16 mouse cellular contexts compared by ENCODE assay signal in genomic region chr7:79954890-79955289, GRCm38 (mm10). TPM values are rescaled to one million over a fixed set of nuclear protein-coding genes. Genes with fewer than 3 reads are reported as not detected.
"Had no signal": no experiment of that assay in that cellular context is flagged by ENCODE, and none has a peak within 500 bp of the region (broad histone marks: within the 10 kb centered on the region; RNA-seq: fewer than 3 reads in every experiment).

No protein-coding gene starts in this region.

- H3K27ac ChIP-seq: neural tube, embryonic 12.5 days; neural tube, embryonic 13.5 days; neural tube, embryonic 15.5 days; stomach, embryonic 15.5 days; stomach, postnatal 0 days had no signal

- DNase-seq: retina, postnatal 1 day; right cerebral cortex, postnatal 14 days; right cerebral cortex, postnatal 25 days; right cerebral cortex, postnatal 4 days; spleen, adult 18-20 months; thymus, adult 18-20 months; thymus, adult 2 months; thymus, postnatal 14 days; thymus, postnatal 25 days; thymus, postnatal 36 days had no signal

- H3K4me3 ChIP-seq: neural tube, embryonic 12.5 days; neural tube, embryonic 13.5 days; neural tube, embryonic 15.5 days; stomach, embryonic 15.5 days had no signal

- H3K36me3 ChIP-seq: neural tube, embryonic 12.5 days; neural tube, embryonic 13.5 days; neural tube, embryonic 15.5 days; stomach, embryonic 15.5 days had no signal

- H3K27me3 ChIP-seq: neural tube, embryonic 12.5 days; neural tube, embryonic 13.5 days; neural tube, embryonic 15.5 days; stomach, embryonic 15.5 days had no signal

- H3K9ac ChIP-seq: neural tube, embryonic 12.5 days; neural tube, embryonic 13.5 days; neural tube, embryonic 15.5 days; stomach, embryonic 15.5 days had no signal

- H3K9me3 ChIP-seq: neural tube, embryonic 12.5 days; neural tube, embryonic 13.5 days; neural tube, embryonic 15.5 days; stomach, embryonic 15.5 days had no signal

- H3K4me1 ChIP-seq: neural tube, embryonic 12.5 days; neural tube, embryonic 13.5 days; neural tube, embryonic 15.5 days; stomach, embryonic 15.5 days had no signal

RNA-seq across cellular contexts. Expression of gene Arpin, which starts 19.7 kb away (rescaled TPM):
- total RNA-seq: neutrophil, adult 5-6 weeks had no signal
